Mouse (Mus musculus) MEL (cell line): ENCODE results near the gene Nudt16l1.

Experiments
- EP300 ChIP-seq, 2 experiments: IDR thresholded peaks; 2 replicates each; pipeline ENCODE4 v1.6.1; 2011; ENCODE audit warnings: improper control_type of control experiment in 2 of 2, low read length in 2 of 2, low read depth in 1 of 2, mild to moderate bottlenecking in 1 of 2
- GABPA ChIP-seq: IDR thresholded peaks from 2 replicates; pipeline ENCODE4 v1.6.1; 2012; ENCODE audit warnings: low read depth, mild to moderate bottlenecking, inconsistent platforms, low read length, improper control_type of control experiment, moderate library complexity
- MAFK ChIP-seq: IDR thresholded peaks from 2 replicates; pipeline ENCODE4 v1.6.1; 2011; ENCODE audit warnings: low read depth, mild to moderate bottlenecking, low read length, improper control_type of control experiment, borderline replicate concordance
- MAZ ChIP-seq: IDR thresholded peaks from 2 replicates; pipeline ENCODE4 v1.6.1; 2012; ENCODE audit warnings: low read depth, mild to moderate bottlenecking, inconsistent platforms, low read length, improper control_type of control experiment
- MYC ChIP-seq: IDR thresholded peaks from 2 replicates; pipeline ENCODE4 v1.6.1; 2011; ENCODE audit warnings: low read depth, mild to moderate bottlenecking, low read length, improper control_type of control experiment, moderate library complexity
- TCF12 ChIP-seq: IDR thresholded peaks from 2 replicates; pipeline ENCODE4 v1.6.1; 2014; ENCODE audit warnings: low read depth, mild to moderate bottlenecking, inconsistent platforms, low read length, improper control_type of control experiment, moderate library complexity
- ZMIZ1 ChIP-seq: IDR thresholded peaks from 2 replicates; pipeline ENCODE4 v1.6.1; 2012; ENCODE audit warnings: low read depth, mild to moderate bottlenecking, inconsistent platforms, low read length, improper control_type of control experiment, moderate library complexity

GRCm38 (mm10) chr16:4957446-4957845, 18.9 kb downstream of the Nudt16l1 start:
- TF ChIP-seq ZMIZ1 (no peak), GABPA (no peak), MAFK (no peak), MAZ (no peak), MYC (no peak), EP300 (IDR thresholded peaks at IDR 0.05; ENCODE audit: low read depth in 1 of 2, low read length in 2 of 2) (no peak), TCF12 (no peak)
